ENCODE assay signal across 16 mouse cellular contexts in the genomic region with DNA sequence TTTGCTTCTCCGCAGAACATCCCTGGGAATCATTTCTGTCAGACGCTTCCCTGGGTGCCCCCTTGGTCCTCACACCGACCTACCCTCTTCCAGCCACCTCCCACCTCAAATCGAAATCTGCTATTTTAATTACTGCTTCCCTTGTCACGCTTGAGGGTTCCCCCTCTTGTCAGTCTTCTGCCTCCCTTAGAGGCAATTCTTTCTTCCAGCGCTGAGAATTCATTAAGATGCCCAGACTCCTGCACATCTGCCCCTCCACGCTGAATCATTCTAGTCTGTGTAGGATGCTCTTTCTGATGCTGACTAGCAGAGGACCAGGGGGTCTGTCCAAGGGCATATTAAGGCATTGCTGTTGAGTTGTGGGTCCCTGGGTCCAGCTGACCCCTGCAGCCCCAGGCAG. TPM values are rescaled to one million over a fixed set of nuclear protein-coding genes. Genes with fewer than 3 reads are reported as not detected.
DNase-seq lines count a peak whose midpoint lies in the region; ATAC-seq lines count a peak whose summit lies in the region.
"Had no signal": no experiment of that assay in that cellular context is flagged by ENCODE, and none has a peak within 500 bp of the region (broad histone marks: within the 10 kb centered on the region; RNA-seq: fewer than 3 reads in every experiment).

No protein-coding gene starts in this region.

- 35% methylated on average over 7 of the region's 7 CpGs for WGBS in neural tube, embryonic 11.5 days
- 22% methylated on average over 7 of the region's 7 CpGs for WGBS in neural tube, embryonic 15.5 days
- 37% methylated on average over 7 of the region's 7 CpGs for WGBS in midbrain, embryonic 10.5 days
- 27% methylated on average over 7 of the region's 7 CpGs for WGBS in neural tube, embryonic 14.5 days

- no peak overlapping the region for H3K4me2 ChIP-seq in neural tube, embryonic 11.5 days (ENCODE audit: low read depth)
- H3K4me2 ChIP-seq in neural tube, embryonic 15.5 days: no peak overlapping the region
- H3K4me2 ChIP-seq in neural tube, embryonic 14.5 days (ENCODE audit: low read depth, low read length): no peak overlapping the region
- H3K4me2 ChIP-seq: lung, embryonic 14.5 days had no signal

- ATAC-seq in neural tube, embryonic 11.5 days (ENCODE audit: insufficient read depth, low FRiP score, low TSS enrichment): no peak
- ATAC-seq in neural tube, embryonic 15.5 days (ENCODE audit: low FRiP score): no peak
- ATAC-seq in neural tube, embryonic 14.5 days (ENCODE audit: low read depth): no peak
- ATAC-seq: CD4-positive, CD25-positive, alpha-beta regulatory T cell, adult 4 months had no signal

- H3K4me3 ChIP-seq in neural tube, embryonic 11.5 days (ENCODE audit: low read depth, low read length): no peak overlapping the region
- H3K4me3 ChIP-seq in neural tube, embryonic 15.5 days (replicated peaks): no peak overlapping the region
- no peak overlapping the region for H3K4me3 ChIP-seq in midbrain, embryonic 10.5 days
- H3K4me3 ChIP-seq in neural tube, embryonic 14.5 days (ENCODE audit: low read depth, low read length): no peak overlapping the region

- H3K27me3 ChIP-seq in neural tube, embryonic 11.5 days (ENCODE audit: control insufficient read depth, insufficient read depth, low read length): no peaks in the 10 kb centered on the region
- 0 out of 2 replicates have a peak, but pooled peaks cover 4% of the 10 kb centered on the region for H3K27me3 ChIP-seq in neural tube, embryonic 15.5 days (replicated peaks)
- peaks cover 10% of the 10 kb centered on the region; the same call in 1 of the 2 replicates for H3K27me3 ChIP-seq in midbrain, embryonic 10.5 days (ENCODE audit: low read depth, poor library complexity, severe bottlenecking)
- H3K27me3 ChIP-seq in neural tube, embryonic 14.5 days (ENCODE audit: control insufficient read depth, insufficient read depth, low read length): no peaks in the 10 kb centered on the region

- H3K9me3 ChIP-seq in neural tube, embryonic 11.5 days (ENCODE audit: control insufficient read depth, low read length): no peaks in the 10 kb centered on the region
- H3K9me3 ChIP-seq in neural tube, embryonic 15.5 days (replicated peaks): no peaks in the 10 kb centered on the region
- no peaks in the 10 kb centered on the region for H3K9me3 ChIP-seq in midbrain, embryonic 10.5 days (replicated peaks)
- H3K9me3 ChIP-seq in neural tube, embryonic 14.5 days (ENCODE audit: control insufficient read depth, low read length): no peaks in the 10 kb centered on the region
- H3K9me3 ChIP-seq: G1E had no signal

- peaks cover 7% of the 10 kb centered on the region for H3K4me1 ChIP-seq in neural tube, embryonic 11.5 days (ENCODE audit: control insufficient read depth, insufficient read depth, low read length)
- peaks cover 32% of the 10 kb centered on the region for H3K4me1 ChIP-seq in neural tube, embryonic 15.5 days
- peaks cover 78% of the 10 kb centered on the region for H3K4me1 ChIP-seq in midbrain, embryonic 10.5 days
- peaks cover 21% of the 10 kb centered on the region for H3K4me1 ChIP-seq in neural tube, embryonic 14.5 days (ENCODE audit: control insufficient read depth, insufficient read depth, low read length)

- H3K9ac ChIP-seq in neural tube, embryonic 11.5 days (ENCODE audit: low read length): no peak overlapping the region; the same call in 1 of the 2 replicates
- H3K9ac ChIP-seq in neural tube, embryonic 15.5 days (replicated peaks): no peak overlapping the region
- H3K9ac ChIP-seq in neural tube, embryonic 14.5 days (replicated peaks; ENCODE audit: low read depth, low read length): no peak overlapping the region
- H3K9ac ChIP-seq: lung, embryonic 14.5 days had no signal

- H3K36me3 ChIP-seq in neural tube, embryonic 11.5 days (ENCODE audit: control insufficient read depth, insufficient read depth, low read length): no peaks in the 10 kb centered on the region
- no peaks in the 10 kb centered on the region for H3K36me3 ChIP-seq in neural tube, embryonic 15.5 days
- H3K36me3 ChIP-seq in midbrain, embryonic 10.5 days: no peaks in the 10 kb centered on the region
- no peaks in the 10 kb centered on the region for H3K36me3 ChIP-seq in neural tube, embryonic 14.5 days (ENCODE audit: control insufficient read depth, insufficient read depth, low read length)
- H3K36me3 ChIP-seq: G1E had no signal

- no peak overlapping the region for H3K27ac ChIP-seq in neural tube, embryonic 11.5 days (ENCODE audit: low read depth, low read length)
- H3K27ac ChIP-seq in neural tube, embryonic 15.5 days (replicated peaks): no peak overlapping the region
- H3K27ac ChIP-seq in midbrain, embryonic 10.5 days (replicated peaks): peak overlapping the region; percentile 70
- 0 out of 2 replicates have a peak overlapping the region, but pooled peaks have one; percentile 1 for H3K27ac ChIP-seq in neural tube, embryonic 14.5 days (ENCODE audit: low read depth, low read length)
- H3K27ac ChIP-seq: macrophage had no signal

- DNase-seq in embryo, embryonic 10 days (ENCODE audit: low spot score): peak; percentile 25
- no peak for DNase-seq in embryo, embryonic 9.5 days (ENCODE audit: extremely low spot score)
- DNase-seq in neural tube, embryonic 11.5 days (ENCODE audit: low spot score): peak; percentile 6
- no peak for DNase-seq in midbrain, embryonic 10.5 days (ENCODE audit: low spot score)
- DNase-seq in cerebellum, postnatal 25 days: no peak
- DNase-seq in urinary bladder, postnatal 4 days (ENCODE audit: low spot score in 2 of 2): no peak
- DNase-seq: cerebellum, postnatal 36 days; kidney, adult 18-20 months; kidney, postnatal 25 days; lung, embryonic 14.5 days; thymus, postnatal 4 days had no signal

RNA-seq across cellular contexts. Expression of gene Vps8, which starts 27.4 kb away (rescaled TPM):
- 27.4 and 30.8 TPM in 2 replicates for polyA plus RNA-seq in neural tube, embryonic 11.5 days (2014; fragmentation: Nextera tagmentation; extraction: Ambion mirVana)
- polyA plus RNA-seq in neural tube, embryonic 15.5 days (2015; fragmentation: Nextera tagmentation; extraction: Ambion mirVana): 28.8 and 34.1 TPM in 2 replicates
- 18.9 and 23.1 TPM in 2 replicates for polyA plus RNA-seq in midbrain, embryonic 10.5 days (2016; fragmentation: Nextera tagmentation; extraction: Ambion mirVana)
- polyA plus RNA-seq in neural tube, embryonic 14.5 days (2014; fragmentation: Nextera tagmentation; extraction: Ambion mirVana): 37.9 and 44.8 TPM in 2 replicates

Comparison
In these comparisons a context has a peak if more than half of its experiments do, and no peak if none do; other contexts are left out.
1. DNase-seq: peak in embryo, embryonic 10 days (single experiment) and neural tube, embryonic 11.5 days (single experiment); none in embryo, embryonic 9.5 days (single experiment), midbrain, embryonic 10.5 days (single experiment), cerebellum, postnatal 25 days (0 of 2) and urinary bladder, postnatal 4 days (0 of 2).
2. H3K27ac ChIP-seq: peak in midbrain, embryonic 10.5 days (single experiment) and neural tube, embryonic 14.5 days (single experiment); none in neural tube, embryonic 11.5 days (single experiment) and neural tube, embryonic 15.5 days (single experiment).